Mouse (Mus musculus): ENCODE measurements around the gene Adcy1. TPM values are rescaled to one million over a fixed set of nuclear protein-coding genes. Genes with fewer than 3 reads are reported as not detected.

Gene Adcy1
- total RNA-seq, 1 experiment from 2014 or later, result 4.2 TPM

GRCm38 (mm10) chr11:7136246-7136855 is 73.1 kb downstream of the Adcy1 start:
- DNase-seq, result no peak

GRCm38 (mm10) chr11:7138370-7138769 is 75.1 kb downstream of the Adcy1 start:
- no peak for DNase-seq

- peak; percentile 22 for DNase-seq
These were observed 77.2 kb downstream of the Adcy1 start for GRCm38 (mm10) chr11:7140449-7140848.

GRCm38 (mm10) chr11:7142725-7143124 is 79.4 kb downstream of the Adcy1 start:
- no peak for DNase-seq

- no peak for DNase-seq
These were observed 81.1 kb downstream of the Adcy1 start for GRCm38 (mm10) chr11:7144369-7144768.

GRCm38 (mm10) chr11:7145221-7145620 is 81.9 kb downstream of the Adcy1 start:
- DNase-seq, result peak; percentile 17

GRCm38 (mm10) chr11:7147536-7147935 is 84.2 kb downstream of the Adcy1 start:
- DNase-seq, result no peak

- no peak for DNase-seq
These were observed 84.7 kb downstream of the Adcy1 start for GRCm38 (mm10) chr11:7147945-7148344.

GRCm38 (mm10) chr11:7149471-7149870 is 86.2 kb downstream of the Adcy1 start:
- DNase-seq, result no peak

GRCm38 (mm10) chr11:7150511-7150910 is 87.2 kb downstream of the Adcy1 start:
- DNase-seq, result no peak

GRCm38 (mm10) chr11:7152371-7152770 is 89.1 kb downstream of the Adcy1 start:
- no peak for DNase-seq

GRCm38 (mm10) chr11:7153081-7153480 is 89.8 kb downstream of the Adcy1 start:
- DNase-seq, result no peak

GRCm38 (mm10) chr11:7156427-7156826 is 93.1 kb downstream of the Adcy1 start:
- no peak for DNase-seq

GRCm38 (mm10) chr11:7158196-7158595 is 94.9 kb downstream of the Adcy1 start:
- DNase-seq, result no peak

- DNase-seq, result no peak
These were observed 96.9 kb downstream of the Adcy1 start for GRCm38 (mm10) chr11:7160146-7160545.

GRCm38 (mm10) chr11:7160637-7161101 is 97.4 kb downstream of the Adcy1 start:
- DNase-seq, result no peak

GRCm38 (mm10) chr11:7161502-7162174 is 98.3 kb downstream of the Adcy1 start:
- DNase-seq, result no peak

GRCm38 (mm10) chr11:7164416-7164815 is 101.1 kb downstream of the Adcy1 start:
- DNase-seq, result no peak

- no peak for DNase-seq
These were observed 106.4 kb downstream of the Adcy1 start for GRCm38 (mm10) chr11:7169645-7170044.

- no peak for DNase-seq
These were observed 110.4 kb downstream of the Adcy1 start for GRCm38 (mm10) chr11:7173664-7174063.

GRCm38 (mm10) chr11:7178724-7179123 is 115.4 kb downstream of the Adcy1 start:
- no peak for DNase-seq

- DNase-seq, result no peak
These were observed 116.0 kb downstream of the Adcy1 start for GRCm38 (mm10) chr11:7179276-7179675.

- no peak for DNase-seq
These were observed 119.2 kb downstream of the Adcy1 start for GRCm38 (mm10) chr11:7182409-7183042.

- no peak for DNase-seq
These were observed 121.1 kb downstream of the Adcy1 start for GRCm38 (mm10) chr11:7184420-7184819.
